Mouse (Mus musculus) cortical plate, adult 2 months (tissue): ENCODE measurements around the gene Csf2rb.
"Not testable (repeated sequence)": the region's sequence is repeated elsewhere in the genome, so short reads cannot be mapped to it uniquely, and the experiment has no call there.

ENCODE experiments used
- CTCF ChIP-seq: fragments of 200-500 bp; IDR thresholded peaks from 2 replicates; pipeline ENCODE4 v1.5.1; 2011; ENCODE audit warnings: mild to moderate bottlenecking, control low read depth, low read length; ENCODE audit not compliant: insufficient read depth; ENCODE audit errors: extremely low read depth
- POLR2A ChIP-seq: fragments of 200-500 bp; IDR thresholded peaks from 2 replicates; pipeline ENCODE4 v1.6.1; 2011; ENCODE audit warnings: mild to moderate bottlenecking, low read length, control low read depth; ENCODE audit not compliant: insufficient read depth; ENCODE audit errors: extremely low read depth

DNA sequence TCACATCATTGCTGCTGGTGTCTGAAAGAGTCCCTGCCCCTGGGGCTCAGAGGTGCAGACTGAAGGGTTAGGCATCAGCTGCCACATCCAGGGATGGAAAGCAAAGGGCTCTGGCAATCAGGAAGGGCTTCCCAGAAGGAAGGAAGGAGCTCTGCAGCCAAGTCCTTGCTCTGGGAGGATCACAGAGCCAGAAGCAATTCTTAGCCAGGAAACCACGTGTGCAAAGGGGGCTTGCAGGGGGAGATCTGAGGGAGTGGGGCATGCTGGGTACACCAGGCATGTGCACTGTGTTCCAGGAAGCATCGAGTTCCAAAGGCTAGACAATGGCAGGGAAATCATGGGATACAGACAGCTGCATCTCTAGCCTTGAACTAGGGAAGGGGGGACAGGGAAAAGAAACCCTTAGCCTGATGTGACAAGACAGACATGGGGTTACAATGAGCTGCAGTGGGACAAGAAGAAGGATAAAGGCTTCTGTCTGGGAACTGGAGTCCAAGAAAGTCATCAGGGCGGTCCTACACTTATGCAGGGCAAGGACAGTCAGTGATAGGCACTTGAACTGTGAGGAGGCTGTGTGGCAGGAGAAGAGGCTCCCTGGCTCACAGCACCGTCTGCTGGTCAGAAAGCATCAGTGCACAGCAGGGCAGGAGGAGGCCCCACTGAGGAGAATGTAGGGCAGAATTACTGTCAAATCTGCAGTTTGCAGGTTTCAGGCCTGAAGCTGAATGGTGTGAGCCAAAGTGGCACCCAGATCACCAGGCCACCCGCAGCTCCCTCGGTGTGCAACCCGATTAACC is 14.3 kb downstream of the Csf2rb start:
- TF ChIP-seq CTCF, result peak; percentile 98
- TF ChIP-seq POLR2A, result not testable (repeated sequence)
